Mouse (Mus musculus) CH12.LX (cell line): ENCODE data around the gene Cnot3. TPM values are rescaled to one million over a fixed set of nuclear protein-coding genes. Genes with fewer than 3 reads are reported as not detected.

Source experiments
- DNase-seq: peaks from one replicate; pipeline ENCODE4 v3.0.0-alpha.2; 2013; ENCODE audit errors: extremely low read depth
- H3K27ac ChIP-seq: 2 replicates; pipeline ENCODE4 v1.5.1; 2012; ENCODE audit warnings: low read depth, mild to moderate bottlenecking, control low read depth, moderate library complexity; ENCODE audit not compliant: insufficient read depth
- H3K27me3 ChIP-seq: replicated peaks from 2 replicates; pipeline ENCODE3; 2012; ENCODE audit warnings: inconsistent platforms
- H3K36me3 ChIP-seq, 2 experiments: replicated peaks in 1 of 2; 2 replicates each; pipeline versions ENCODE3 to v1.6.1; 2012; ENCODE audit warnings: inconsistent platforms in 1 of 2, low read length in 1 of 2, mild to moderate bottlenecking in 1 of 2, mixed read lengths in 1 of 2, moderate library complexity in 1 of 2; ENCODE audit not compliant: control insufficient read depth in 1 of 2, insufficient read depth in 1 of 2
- H3K4me1 ChIP-seq, 2 experiments: 2 replicates each; pipeline ENCODE4 v1.6.1; 2012; ENCODE audit warnings: inconsistent platforms in 1 of 2, moderate library complexity in 1 of 2; ENCODE audit not compliant: insufficient read depth in 2 of 2, control insufficient read depth in 1 of 2
- H3K4me2 ChIP-seq: 2 replicates; pipeline ENCODE4 v1.6.1; 2012; ENCODE audit warnings: low read depth, mild to moderate bottlenecking, control low read depth; ENCODE audit not compliant: poor library complexity, insufficient read depth, severe bottlenecking
- H3K4me3 ChIP-seq, 3 experiments: fragments of 150-350 bp in 1 of 3; sonication (generic) in 1 of 3; replicated peaks in 1 of 3; 2 replicates each; pipeline versions ENCODE3 to v1.5.1; 2011 to 2012; ENCODE audit warnings: low read depth in 2 of 3, low read length in 2 of 3, mild to moderate bottlenecking in 2 of 3, moderate library complexity in 2 of 3, control low read depth in 1 of 3, improper control_type of control experiment in 1 of 3, inconsistent platforms in 1 of 3, mixed read lengths in 1 of 3; ENCODE audit not compliant: poor library complexity in 1 of 3
- H3K79me2 ChIP-seq: replicated peaks from 2 replicates; pipeline ENCODE4 v1.6.1; 2012; ENCODE audit warnings: mild to moderate bottlenecking, moderate library complexity; ENCODE audit not compliant: control insufficient read depth, poor library complexity, insufficient read depth, severe bottlenecking; ENCODE audit errors: extremely low read depth
- H3K9ac ChIP-seq: 2 replicates; pipeline ENCODE4 v1.6.1; 2012; ENCODE audit warnings: low read depth, mild to moderate bottlenecking, control low read depth, moderate library complexity; ENCODE audit not compliant: insufficient read depth
- H3K9me3 ChIP-seq: replicated peaks from 2 replicates; pipeline ENCODE3; 2012; ENCODE audit warnings: low read length, inconsistent platforms, mixed read lengths
- BHLHE40 ChIP-seq: IDR thresholded peaks from 2 replicates; pipeline ENCODE4 v1.6.1; 2011; ENCODE audit warnings: mild to moderate bottlenecking, low read depth, low read length, improper control_type of control experiment
- CHD1 ChIP-seq: IDR thresholded peaks from 2 replicates; pipeline ENCODE4 v1.6.1; 2012; ENCODE audit warnings: low read depth, low read length, improper control_type of control experiment, inconsistent platforms
- CHD2 ChIP-seq: IDR thresholded peaks from 2 replicates; pipeline ENCODE4 v1.6.1; 2011; ENCODE audit warnings: low read length, improper control_type of control experiment
- E2F4 ChIP-seq: IDR thresholded peaks from 2 replicates; pipeline ENCODE4 v1.6.1; 2011; ENCODE audit warnings: low read depth, low read length, improper control_type of control experiment; ENCODE audit not compliant: insufficient replicate concordance
- ELF1 ChIP-seq: IDR thresholded peaks from 2 replicates; pipeline ENCODE4 v1.6.1; 2014; ENCODE audit warnings: low read depth, mild to moderate bottlenecking, inconsistent platforms, low read length, improper control_type of control experiment
- EP300 ChIP-seq: IDR thresholded peaks from 2 replicates; pipeline ENCODE4 v1.6.1; 2011; ENCODE audit warnings: low read length, improper control_type of control experiment
- ETS1 ChIP-seq: conservative IDR thresholded peaks from 2 replicates; pipeline ENCODE4 v1.6.1; 2012; ENCODE audit warnings: low read depth, mild to moderate bottlenecking, inconsistent platforms, low read length, improper control_type of control experiment, moderate library complexity
- GABPA ChIP-seq: IDR thresholded peaks from 2 replicates; pipeline ENCODE4 v1.6.1; 2012; ENCODE audit warnings: low read depth, low read length, improper control_type of control experiment, inconsistent platforms; ENCODE audit not compliant: insufficient replicate concordance
- HCFC1 ChIP-seq: IDR thresholded peaks from 2 replicates; pipeline ENCODE4 v1.6.1; 2012; ENCODE audit warnings: low read depth, mild to moderate bottlenecking, inconsistent platforms, low read length, improper control_type of control experiment
- IRF4 ChIP-seq: IDR thresholded peaks from 2 replicates; pipeline ENCODE4 v1.6.1; 2014; ENCODE audit warnings: low read depth, mild to moderate bottlenecking, inconsistent platforms, low read length, improper control_type of control experiment
- JUN ChIP-seq: IDR thresholded peaks from 2 replicates; pipeline ENCODE4 v1.6.1; 2011; ENCODE audit warnings: low read depth, mild to moderate bottlenecking, low read length, improper control_type of control experiment, moderate library complexity; ENCODE audit not compliant: insufficient read depth
- JUND ChIP-seq: conservative IDR thresholded peaks from 2 replicates; pipeline ENCODE4 v1.6.1; 2011; ENCODE audit warnings: low read depth, low read length, improper control_type of control experiment
- KAT2A ChIP-seq: IDR thresholded peaks from 2 replicates; pipeline ENCODE4 v1.6.1; 2012; ENCODE audit warnings: low read length, improper control_type of control experiment, inconsistent platforms; ENCODE audit not compliant: insufficient replicate concordance
- MAX ChIP-seq: IDR thresholded peaks from 2 replicates; pipeline ENCODE4 v1.6.1; 2011; ENCODE audit warnings: low read length, improper control_type of control experiment
- MAZ ChIP-seq: IDR thresholded peaks from 2 replicates; pipeline ENCODE4 v1.6.1; 2012; ENCODE audit warnings: low read depth, mild to moderate bottlenecking, inconsistent platforms, low read length, improper control_type of control experiment, moderate library complexity
- MEF2A ChIP-seq: IDR thresholded peaks from 2 replicates; pipeline ENCODE4 v1.6.1; 2014; ENCODE audit warnings: low read depth, mild to moderate bottlenecking, inconsistent platforms, low read length, improper control_type of control experiment, borderline replicate concordance
- MYC ChIP-seq: IDR thresholded peaks from 2 replicates; pipeline ENCODE4 v1.6.1; 2011; ENCODE audit warnings: low read depth, mild to moderate bottlenecking, improper control_type of control experiment, low read length
- NELFE ChIP-seq: IDR thresholded peaks from 2 replicates; pipeline ENCODE4 v1.6.1; 2011; ENCODE audit warnings: low read depth, low read length, improper control_type of control experiment
- PAX5 ChIP-seq: IDR thresholded peaks from 2 replicates; pipeline ENCODE4 v1.6.1; 2012; ENCODE audit warnings: low read length, inconsistent platforms, mixed read lengths
- POLR2AphosphoS2 ChIP-seq: IDR thresholded peaks from 2 replicates; pipeline ENCODE4 v1.6.1; 2011; ENCODE audit warnings: low read depth, low read length, improper control_type of control experiment
- RAD21 ChIP-seq: IDR thresholded peaks from 2 replicates; pipeline ENCODE4 v1.6.1; 2011; ENCODE audit warnings: low read depth, mild to moderate bottlenecking, low read length, improper control_type of control experiment, moderate library complexity
- RCOR1 ChIP-seq: conservative IDR thresholded peaks from 2 replicates; pipeline ENCODE4 v1.6.1; 2012; ENCODE audit warnings: low read depth, mild to moderate bottlenecking, inconsistent platforms, low read length, improper control_type of control experiment
- SIN3A ChIP-seq: IDR thresholded peaks from 2 replicates; pipeline ENCODE4 v1.6.1; 2012; ENCODE audit warnings: low read length, improper control_type of control experiment, inconsistent platforms
- TBP ChIP-seq: conservative IDR thresholded peaks from 2 replicates; pipeline ENCODE4 v1.6.1; 2011; ENCODE audit warnings: low read depth, low read length, improper control_type of control experiment
- USF1 ChIP-seq: IDR thresholded peaks from 2 replicates; pipeline ENCODE4 v1.6.1; 2014; ENCODE audit warnings: low read depth, mild to moderate bottlenecking, inconsistent platforms, low read length, improper control_type of control experiment
- USF2 ChIP-seq: conservative IDR thresholded peaks from 2 replicates; pipeline ENCODE4 v1.6.1; 2011; ENCODE audit warnings: low read depth, low read length, improper control_type of control experiment
- ZMIZ1 ChIP-seq: IDR thresholded peaks from 2 replicates; pipeline ENCODE4 v1.6.1; 2012; ENCODE audit warnings: low read depth, mild to moderate bottlenecking, inconsistent platforms, low read length, improper control_type of control experiment
- ZNF384 ChIP-seq: IDR thresholded peaks from 2 replicates; pipeline ENCODE4 v1.6.1; 2012; ENCODE audit warnings: low read depth, low read length, improper control_type of control experiment, inconsistent platforms
- dilution Hi-C: fragments of 300-500 bp; cut with MboI; formaldehyde crosslinking; loops from 2 replicates; pipeline ENCODE4 v1.14.3; 2020; ENCODE audit warnings: low sequenced_read_pairs; ENCODE audit not compliant: extremely low pct_unique_long_range_greater_than_20kb, extremely low pct_ligation_motif_present
- in situ Hi-C: fragments of 300-500 bp; cut with MboI; formaldehyde crosslinking; loops from 3 replicates; pipeline ENCODE4 v1.14.3; 2019; ENCODE audit warnings: low sequenced_read_pairs, low pct_ligation_motif_present, low pct_unique_long_range_greater_than_20kb, mixed read lengths
- polyA plus RNA-seq: library from polyadenylated mRNA; unstranded; fragments of >175 nt; gene quantifications from 2 replicates; pipeline ENCODE4 v1.2.1, GENCODE M21; 2012; ENCODE audit warnings: low read depth; ENCODE audit not compliant: insufficient read length
- total RNA-seq, 2 experiments: library from RNA; depleted of rRNA; stranded (reverse); fragments of 300-350 nt in 1 of 2; fragments of >200 nt in 1 of 2; gene quantifications; 2 replicates each; pipeline ENCODE4 v1.2.3; 2012 to 2014

Gene Cnot3
- total and polyA plus RNA-seq, 3 experiments: 10.5 to 68.3 (median 21.1) TPM

GRCm38 (mm10) chr7:3606798-3607197 is 38.3 kb upstream of the Cnot3 start (continued):
- TF ChIP-seq CHD1 (no peak), NELFE (0 out of 2 replicates have a peak, but pooled peaks have one; percentile 4), MAX (no peak), HCFC1 (no peak), USF2 (no peak), ZMIZ1 (no peak)

GRCm38 (mm10) chr7:3607391-3607790 is 37.7 kb upstream of the Cnot3 start:
- Histone ChIP-seq H3K27me3 (no peaks in the 10 kb centered on the region), H3K9me3 (peaks cover 4% of the 10 kb centered on the region), H3K4me1 (peaks cover 0 to 3% of the 10 kb centered on the region in 2 experiments; a peak in 1 of 4 replicates), H3K9ac (peak overlapping the region; percentile 58; the same call in 1 of the 2 replicates), H3K27ac (peak overlapping the region; percentile 60; the same call in 1 of the 2 replicates), H3K36me3 (no peaks in the 10 kb centered on the region), H3K4me2 (peak overlapping the region; percentile 42; the same call in 1 of the 2 replicates), H3K79me2 (no peaks in the 10 kb centered on the region), H3K4me3 (peak overlapping the region in 1 of 3 experiments; percentile 19)
- dilution Hi-C loops (no loop called here), in situ Hi-C loops (no loop called here)
- DNase-seq: peak; percentile 65
- 0 out of 2 replicates have a peak, but pooled peaks have one; percentile 38 for TF ChIP-seq CHD2
- TF ChIP-seq RCOR1: peak; percentile 21; the same call in 1 of the 2 replicates
- TF ChIP-seq ZNF384: no peak
- TF ChIP-seq ZMIZ1: no peak
- 0 out of 2 replicates have a peak, but pooled peaks have one; percentile 9 for TF ChIP-seq NELFE
- no peak for TF ChIP-seq POLR2AphosphoS2
- no peak for TF ChIP-seq ELF1
- TF ChIP-seq SIN3A: peak; percentile 51; the same call in 1 of the 2 replicates
- peak; percentile 53 for TF ChIP-seq JUND
- TF ChIP-seq IRF4: peak; percentile 73
- no peak for TF ChIP-seq RAD21
- no peak for TF ChIP-seq MYC
- TF ChIP-seq KAT2A: no peak
- TF ChIP-seq USF1: no peak
- no peak for TF ChIP-seq GABPA
- peak; percentile 75 for TF ChIP-seq EP300
- TF ChIP-seq PAX5: no peak
- TF ChIP-seq MEF2A: no peak
- TF ChIP-seq HCFC1: 0 out of 2 replicates have a peak, but pooled peaks have one; percentile 24
- peak; percentile 27; the same call in 1 of the 2 replicates for TF ChIP-seq BHLHE40
- no peak for TF ChIP-seq E2F4
- 0 out of 2 replicates have a peak, but pooled peaks have one; percentile 63 for TF ChIP-seq TBP
- TF ChIP-seq MAZ: no peak
- TF ChIP-seq ETS1: peak; percentile 61
- peak; percentile 69; the same call in 1 of the 2 replicates for TF ChIP-seq JUN
